Mouse (Mus musculus): ENCODE measurements around the gene Prickle2. TPM values are rescaled to one million over a fixed set of nuclear protein-coding genes. Genes with fewer than 3 reads are reported as not detected.

Prickle2 gene
- total RNA-seq, 2 experiments from 2014 or later, result 11.4 to 12.7 TPM

- no peak for DNase-seq (ENCODE audit: low spot score in 2 of 2)
These were observed 36.3 kb downstream of the Prickle2 start for GRCm38 (mm10) chr6:92669623-92670022.

- DNase-seq (ENCODE audit: low spot score in 2 of 2), result no peak
These were observed 38.4 kb downstream of the Prickle2 start for GRCm38 (mm10) chr6:92667544-92667943.

GRCm38 (mm10) chr6:92665530-92665989 is 40.4 kb downstream of the Prickle2 start:
- peak; percentile 32 to 51 for DNase-seq (ENCODE audit: low spot score in 2 of 2)

- no peak for DNase-seq (ENCODE audit: low spot score in 2 of 2)
These were observed 42.1 kb downstream of the Prickle2 start for GRCm38 (mm10) chr6:92663885-92664284.

GRCm38 (mm10) chr6:92663433-92663832 is 42.5 kb downstream of the Prickle2 start:
- no peak for DNase-seq (ENCODE audit: low spot score in 2 of 2)

GRCm38 (mm10) chr6:92649063-92649462 is 56.9 kb downstream of the Prickle2 start:
- DNase-seq (ENCODE audit: low spot score in 2 of 2), result no peak

- DNase-seq (ENCODE audit: low spot score in 2 of 2), result no peak
These were observed 57.4 kb downstream of the Prickle2 start for GRCm38 (mm10) chr6:92648571-92648970.

GRCm38 (mm10) chr6:92642929-92643328 is 63.0 kb downstream of the Prickle2 start:
- DNase-seq (ENCODE audit: low spot score in 2 of 2), result no peak

GRCm38 (mm10) chr6:92641956-92642355 is 64.0 kb downstream of the Prickle2 start:
- DNase-seq (ENCODE audit: low spot score in 2 of 2), result no peak

GRCm38 (mm10) chr6:92640896-92641295 is 65.1 kb downstream of the Prickle2 start:
- DNase-seq (ENCODE audit: low spot score in 2 of 2), result no peak

GRCm38 (mm10) chr6:92636431-92636830 is 69.5 kb downstream of the Prickle2 start:
- no peak for DNase-seq (ENCODE audit: low spot score in 2 of 2)

GRCm38 (mm10) chr6:92634876-92635468 is 71.0 kb downstream of the Prickle2 start:
- DNase-seq (ENCODE audit: low spot score in 2 of 2), result no peak

GRCm38 (mm10) chr6:92630991-92631390 is 75.0 kb downstream of the Prickle2 start:
- no peak for DNase-seq (ENCODE audit: low spot score in 2 of 2)

- DNase-seq (ENCODE audit: low spot score in 2 of 2), result no peak
These were observed 78.2 kb downstream of the Prickle2 start for GRCm38 (mm10) chr6:92627711-92628110.

- no peak for DNase-seq (ENCODE audit: low spot score in 2 of 2)
These were observed 78.8 kb downstream of the Prickle2 start for GRCm38 (mm10) chr6:92627048-92627617.

GRCm38 (mm10) chr6:92625923-92626322 is 80.0 kb downstream of the Prickle2 start:
- DNase-seq (ENCODE audit: low spot score in 2 of 2), result no peak

GRCm38 (mm10) chr6:92624306-92624705 is 81.6 kb downstream of the Prickle2 start:
- DNase-seq (ENCODE audit: low spot score in 2 of 2), result no peak

- DNase-seq (ENCODE audit: low spot score in 2 of 2), result no peak
These were observed 88.8 kb downstream of the Prickle2 start for GRCm38 (mm10) chr6:92617183-92617582.

GRCm38 (mm10) chr6:92614771-92615170 is 91.2 kb downstream of the Prickle2 start:
- no peak for DNase-seq (ENCODE audit: low spot score in 2 of 2)

GRCm38 (mm10) chr6:92612151-92612769 is 93.7 kb downstream of the Prickle2 start:
- no peak for DNase-seq (ENCODE audit: low spot score in 2 of 2)

GRCm38 (mm10) chr6:92609682-92610235 is 96.2 kb downstream of the Prickle2 start:
- DNase-seq (ENCODE audit: low spot score in 2 of 2), result no peak

- DNase-seq (ENCODE audit: low spot score in 2 of 2), result no peak
These were observed 96.9 kb downstream of the Prickle2 start for GRCm38 (mm10) chr6:92609078-92609477.

All from gastrocnemius, postnatal 4 days (tissue).